Mouse (Mus musculus) thymus, adult 2 months (tissue): Measurements from ENCODE around the gene Shank2.

Experiments used
- CTCF ChIP-seq: fragments of 200-500 bp; IDR thresholded peaks from 2 replicates; pipeline ENCODE4 v1.5.1; 2012; ENCODE audit warnings: mild to moderate bottlenecking, control low read depth, low read length, moderate library complexity, borderline replicate concordance; ENCODE audit not compliant: control insufficient read depth, poor library complexity, insufficient read depth; ENCODE audit errors: extremely low read depth
- POLR2A ChIP-seq: fragments of 200-500 bp; IDR thresholded peaks from 2 replicates; pipeline ENCODE4 v1.6.1; 2012; ENCODE audit warnings: mild to moderate bottlenecking, low read length, control low read depth, moderate library complexity; ENCODE audit not compliant: control insufficient read depth, poor library complexity, insufficient read depth; ENCODE audit errors: extremely low read depth

GRCm38 (mm10) chr7:144229421-144229820 is 227.7 kb downstream of the Shank2 start:
- TF ChIP-seq CTCF = no peak
- TF ChIP-seq POLR2A = no peak
